Mouse (Mus musculus) thymus, postnatal 14 days (tissue): Measurements from ENCODE around the gene Nppb.
A peak's percentile ranks its signal among the peaks of the same experiment; 100 is the strongest.

Experiments used
- DNase-seq: peaks from one replicate; pipeline ENCODE4 v3.0.0; 2021

Nppb gene

DNA sequence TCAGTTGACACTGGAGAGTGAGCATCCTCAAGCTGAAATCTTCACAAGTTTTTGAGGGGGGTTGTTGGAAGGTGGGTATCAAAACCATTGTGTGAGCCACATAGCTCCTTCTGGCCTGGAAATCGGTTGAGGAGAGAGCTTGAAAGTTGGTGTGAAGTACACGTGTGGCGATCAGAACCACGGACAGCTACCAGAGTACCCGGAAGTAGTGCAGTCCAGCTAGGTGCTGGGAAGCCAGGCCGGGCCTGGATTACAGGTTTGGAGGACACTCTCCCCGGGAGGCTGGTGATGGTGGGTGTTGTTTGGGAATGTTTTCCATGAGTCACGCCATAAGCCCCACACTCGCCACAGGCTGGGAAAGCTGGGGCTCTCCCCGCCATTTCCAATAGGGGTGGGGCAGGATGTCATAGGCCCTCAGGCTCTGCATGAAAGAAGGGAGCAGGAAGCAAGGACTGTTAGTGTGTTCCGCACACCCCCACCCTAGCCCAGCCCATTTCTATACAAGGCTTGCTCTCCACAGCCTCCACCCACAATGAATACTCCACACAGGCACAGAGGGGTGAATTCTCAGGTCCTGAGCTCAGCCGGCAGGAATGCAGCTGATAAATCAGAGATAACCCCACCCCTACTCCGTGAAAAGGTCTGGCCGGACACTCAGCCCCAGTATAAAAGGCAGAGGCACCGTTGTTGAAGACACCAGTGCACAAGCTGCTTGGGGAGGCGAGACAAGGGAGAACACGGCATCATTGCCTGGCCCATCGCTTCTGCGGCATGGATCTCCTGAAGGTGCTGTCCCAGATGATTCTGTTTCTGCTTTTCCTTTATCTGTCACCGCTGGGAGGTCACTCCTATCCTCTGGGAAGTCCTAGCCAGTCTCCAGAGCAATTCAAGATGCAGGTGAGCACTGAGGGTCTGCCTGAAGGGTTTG lies at the start of gene Nppb:
Gene Nppb, plus strand, starts transcription at position 584 of the 928 bp plus-strand sequence.
- DNase-seq = no peak

DNA sequence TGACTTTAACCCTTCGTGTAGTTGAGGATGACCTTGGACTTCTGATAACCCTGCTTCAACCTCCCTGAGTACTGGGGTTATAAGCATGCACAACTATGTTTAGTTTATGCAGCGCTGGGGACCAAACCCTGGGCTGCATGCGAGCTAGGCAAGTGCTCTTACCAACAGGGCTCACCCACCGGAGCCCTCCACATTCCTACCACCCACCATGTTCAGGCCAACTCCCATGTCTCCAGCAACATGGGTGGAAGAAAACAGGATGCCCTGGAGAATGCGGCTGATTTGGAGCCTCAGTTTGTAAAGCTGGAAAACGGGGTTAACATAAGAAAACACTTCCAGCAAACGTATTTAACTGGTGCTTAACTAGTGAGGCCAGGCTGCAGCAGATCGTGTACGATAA lies 49.7 kb upstream of the Nppb start:
- DNase-seq = no peak

DNA sequence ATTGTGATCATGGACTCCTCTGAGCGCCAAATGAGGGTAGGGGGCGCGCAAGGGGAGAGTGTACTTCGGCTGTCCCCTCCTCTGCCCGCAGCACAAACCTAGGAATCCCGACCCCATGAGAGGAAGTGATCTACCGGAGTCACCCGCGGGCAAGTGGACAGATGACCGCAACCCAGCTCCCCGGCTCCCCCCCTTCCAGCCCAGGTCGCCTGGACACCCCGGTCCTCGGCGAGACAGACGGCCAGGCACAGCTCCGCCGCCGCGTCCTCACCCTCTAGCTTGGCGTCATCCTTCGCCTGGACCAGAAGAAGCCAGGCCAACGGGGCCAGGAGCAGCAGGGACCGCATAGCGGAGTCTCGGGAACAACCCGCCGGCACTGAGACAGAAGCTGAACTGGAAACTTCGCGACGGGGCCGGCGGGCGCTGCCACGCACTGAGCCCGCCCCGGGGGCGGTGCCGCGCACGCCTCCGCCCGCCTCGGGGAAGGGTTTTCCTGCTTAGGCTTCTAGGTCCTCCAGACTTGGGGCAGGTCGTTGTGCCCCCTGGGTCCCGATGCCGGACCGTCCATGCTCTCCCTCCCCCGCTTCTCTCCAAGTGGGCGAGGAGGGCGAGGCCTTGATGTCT lies 49.1 kb upstream of the Nppb start, which contains the start of gene Plod1:
Gene Plod1, minus strand, starts transcription at position 437 of the 624 bp plus-strand sequence.
- DNase-seq = peak; percentile 84

DNA sequence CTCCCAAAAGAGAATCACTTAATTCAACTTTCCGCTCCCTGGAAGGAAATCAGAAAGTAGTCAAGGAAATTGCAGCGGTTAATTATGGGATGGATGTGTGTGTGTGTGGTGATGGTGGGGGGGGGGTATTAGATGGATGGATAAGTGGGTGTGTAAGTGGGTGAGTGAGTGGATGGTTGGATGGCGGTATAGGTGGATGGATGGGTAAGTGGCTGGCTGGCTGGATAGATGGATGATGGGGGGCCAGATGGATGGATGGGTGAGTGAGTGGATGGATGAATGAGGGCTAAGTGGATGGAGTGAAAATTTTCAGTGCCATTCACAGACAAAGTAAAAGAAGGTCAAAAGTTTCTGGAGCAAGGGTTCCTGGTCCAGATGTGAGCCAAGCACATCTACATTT lies 48.6 kb upstream of the Nppb start:
- no peak for DNase-seq

DNA sequence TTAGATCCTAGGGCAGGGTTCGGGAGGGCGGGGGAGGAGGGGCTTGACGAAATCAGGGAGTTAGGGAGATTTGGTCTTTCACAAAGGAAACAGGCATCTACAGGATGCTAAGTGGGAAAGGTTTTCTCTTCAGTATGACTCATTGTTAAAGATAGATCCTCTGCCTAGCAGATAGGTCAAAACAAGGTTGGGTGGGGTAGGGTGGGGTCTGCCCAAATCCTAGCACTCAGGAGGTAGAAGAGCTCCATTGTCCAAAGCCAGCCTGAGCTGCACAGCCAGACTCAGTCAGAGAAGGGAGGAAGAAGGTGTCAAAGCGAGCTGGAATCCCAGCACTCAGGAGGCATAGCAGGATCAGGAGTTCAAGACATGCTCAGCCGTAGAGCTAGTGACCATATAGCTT lies 48.1 kb upstream of the Nppb start:
- no peak for DNase-seq

DNA sequence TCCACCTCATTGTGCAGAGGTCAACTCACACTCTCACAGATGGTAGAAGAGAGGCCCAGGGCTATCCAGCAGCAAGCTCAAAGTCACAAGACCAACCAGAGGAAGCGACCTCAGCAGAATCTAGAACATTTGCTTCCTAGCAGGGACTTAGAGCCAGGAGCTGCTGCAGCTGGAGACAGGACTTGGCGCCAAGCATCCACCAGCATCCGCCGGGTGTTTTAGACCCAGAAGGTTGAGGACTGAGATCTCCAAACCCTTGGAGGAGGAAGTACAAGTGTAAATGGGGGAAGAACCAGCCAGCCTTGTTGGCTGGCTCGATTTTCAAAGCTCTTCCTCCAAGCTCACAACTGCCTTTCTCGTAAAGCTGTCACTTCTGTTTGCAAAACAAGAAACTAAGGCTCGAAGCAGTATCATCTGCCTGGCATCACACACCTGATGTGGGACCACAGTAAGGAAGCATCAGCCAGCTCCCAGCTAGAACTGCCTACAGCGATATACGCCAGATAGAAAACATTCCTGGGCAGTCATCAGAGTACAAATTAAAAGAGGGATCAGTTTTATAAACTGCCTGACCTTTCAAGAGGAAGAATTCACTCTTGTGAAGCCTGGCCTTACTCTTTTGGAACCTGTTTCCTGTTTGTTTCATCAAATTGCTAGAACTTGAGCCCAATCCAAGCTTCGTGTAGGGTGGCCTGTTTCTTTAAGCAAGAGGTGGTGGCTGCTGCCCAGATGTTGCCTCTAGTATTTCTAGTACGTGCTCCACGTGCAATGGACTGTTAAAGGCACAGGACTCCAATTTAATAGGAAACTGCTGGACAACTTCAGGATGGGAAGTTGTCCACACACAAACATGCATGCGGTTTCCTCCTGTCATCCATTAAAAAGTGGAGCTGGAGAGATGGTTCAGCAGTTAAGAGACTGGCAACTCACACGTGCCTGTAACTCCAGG lies 47.2 kb upstream of the Nppb start:
- no peak for DNase-seq

DNA sequence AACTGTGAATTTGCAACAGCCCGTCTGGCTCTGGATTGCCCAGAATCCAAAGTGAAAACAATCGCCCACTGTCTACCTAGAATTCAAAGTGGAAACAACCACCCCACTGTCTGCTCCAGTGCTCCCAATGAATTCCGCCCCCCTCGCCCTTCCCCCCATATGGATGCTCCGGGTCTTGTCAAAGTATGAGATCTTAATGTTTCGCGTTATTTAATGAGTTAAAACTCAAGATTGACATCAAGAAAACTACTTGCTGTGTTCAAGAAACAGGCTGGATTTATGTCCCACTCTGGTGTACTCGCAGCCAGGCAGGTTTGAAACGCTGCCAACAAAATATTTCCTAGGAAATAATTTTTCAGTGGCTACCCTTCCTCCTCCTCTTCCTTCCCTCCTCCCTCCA lies 45.5 kb upstream of the Nppb start:
- DNase-seq = no peak

DNA sequence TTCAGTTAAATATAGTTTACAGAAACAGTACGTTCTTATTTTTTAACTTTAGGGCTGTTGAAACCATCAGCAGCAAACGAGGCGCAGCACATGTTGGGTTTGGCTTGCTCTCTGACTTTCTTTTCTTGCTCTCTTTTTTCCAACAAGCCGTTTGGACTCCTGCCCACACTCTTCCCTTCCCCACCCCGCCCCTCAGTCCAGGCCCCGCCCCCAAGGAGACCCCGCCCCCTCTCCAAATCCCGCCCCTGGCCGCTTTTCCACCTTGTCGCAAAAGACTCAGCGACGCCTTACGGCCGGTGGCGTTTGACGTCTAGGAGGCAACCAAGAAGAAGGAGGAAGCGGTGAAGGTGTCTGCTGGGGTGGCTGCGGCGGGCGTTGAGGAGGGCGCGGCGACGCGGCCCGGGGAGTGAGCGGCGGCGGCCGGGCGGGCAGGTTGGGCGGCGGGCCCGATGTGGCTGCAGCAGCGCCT lies 45.0 kb upstream of the Nppb start, which contains the start of gene 2510039O18Rik:
Gene 2510039O18Rik, plus strand, starts transcription at position 320 of the 469 bp plus-strand sequence.
- peak; percentile 90 for DNase-seq

DNA sequence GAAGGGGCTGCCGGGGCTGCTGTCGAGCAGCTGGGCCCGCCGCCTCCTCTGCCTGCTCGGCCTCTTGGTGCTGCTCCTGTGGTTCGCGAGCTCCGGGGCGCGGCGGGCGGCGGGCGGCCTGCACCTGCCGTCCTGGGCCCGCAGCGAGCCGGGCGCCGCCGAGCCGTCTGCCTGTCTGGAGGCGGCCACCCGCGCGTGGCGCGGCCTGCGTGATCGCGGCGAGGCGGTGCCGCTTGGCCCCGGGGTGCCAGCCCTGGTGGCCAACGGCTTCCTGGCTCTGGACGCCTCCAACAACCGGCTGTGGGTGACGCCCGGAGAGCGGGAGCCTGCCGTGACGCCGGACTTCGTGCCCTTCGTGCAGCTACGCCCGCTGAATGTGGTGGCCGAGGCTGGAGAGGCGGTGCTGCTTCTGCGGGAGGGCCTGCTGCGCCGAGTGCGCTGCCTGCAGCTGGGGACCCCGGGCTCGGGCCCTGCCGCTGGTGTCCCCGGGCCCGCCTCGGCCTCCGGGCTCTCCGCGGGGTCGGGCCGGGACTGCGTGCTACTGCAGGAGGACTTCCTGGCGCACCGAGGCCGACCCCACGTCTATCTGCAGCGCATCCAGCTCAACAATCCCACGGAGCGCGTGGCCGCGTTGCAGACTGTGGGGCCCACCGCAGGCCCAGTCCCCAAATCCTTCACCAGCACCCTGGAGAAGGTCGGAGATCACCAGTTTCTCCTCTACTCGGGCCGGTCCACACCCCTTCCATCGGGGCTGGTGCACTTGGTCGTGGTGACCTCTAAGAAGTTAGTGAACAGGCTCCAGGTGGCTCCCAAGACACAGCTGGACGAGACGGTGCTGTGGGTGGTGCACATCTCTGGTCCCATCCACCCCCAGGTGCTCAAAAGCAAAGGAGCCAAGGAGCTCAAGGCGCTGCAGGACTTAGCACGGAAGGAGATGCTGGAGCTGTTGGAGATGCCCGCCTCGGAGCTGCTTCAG lies 44.3 kb upstream of the Nppb start:
- DNase-seq = peak; percentile 61

DNA sequence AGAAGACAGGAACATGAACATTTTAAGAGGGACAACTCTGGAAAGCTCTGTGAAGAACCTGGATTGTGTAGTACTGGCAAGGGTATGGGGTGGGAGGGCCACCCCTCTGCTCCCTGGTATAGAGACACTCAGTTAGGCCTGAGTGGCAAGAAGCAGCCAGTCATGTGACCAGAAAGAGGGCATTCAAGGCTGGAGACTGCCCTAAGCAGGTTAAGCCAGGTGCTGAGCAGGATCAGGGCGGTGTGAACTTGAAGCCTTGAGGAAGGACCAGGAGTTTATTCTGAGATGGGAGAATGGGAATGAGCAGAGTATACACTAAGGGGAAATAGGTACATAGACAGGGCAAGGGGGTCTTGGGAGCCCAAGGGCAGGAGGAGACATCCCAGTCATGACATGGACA lies 42.6 kb upstream of the Nppb start:
- DNase-seq = no peak

DNA sequence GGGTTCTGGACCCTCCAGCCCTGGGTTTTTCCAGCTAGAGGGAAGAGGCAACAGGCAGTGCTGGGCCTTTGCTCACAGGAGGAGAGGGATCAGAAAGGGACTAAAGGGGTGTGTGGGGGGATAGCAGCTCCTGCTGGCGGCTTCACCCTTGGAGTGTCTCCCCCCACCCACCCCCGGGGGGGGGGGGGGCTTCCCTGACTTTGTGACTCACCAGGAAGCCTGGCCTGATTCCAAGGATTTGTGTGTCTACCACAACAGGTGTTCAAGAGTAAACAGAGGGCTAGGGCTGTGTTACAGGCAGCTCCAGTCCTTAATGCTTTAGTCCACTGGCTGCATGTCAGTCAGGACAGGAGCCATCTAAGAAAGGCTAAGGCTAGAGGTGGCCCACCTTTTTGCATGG lies 38.1 kb upstream of the Nppb start:
- DNase-seq = no peak

DNA sequence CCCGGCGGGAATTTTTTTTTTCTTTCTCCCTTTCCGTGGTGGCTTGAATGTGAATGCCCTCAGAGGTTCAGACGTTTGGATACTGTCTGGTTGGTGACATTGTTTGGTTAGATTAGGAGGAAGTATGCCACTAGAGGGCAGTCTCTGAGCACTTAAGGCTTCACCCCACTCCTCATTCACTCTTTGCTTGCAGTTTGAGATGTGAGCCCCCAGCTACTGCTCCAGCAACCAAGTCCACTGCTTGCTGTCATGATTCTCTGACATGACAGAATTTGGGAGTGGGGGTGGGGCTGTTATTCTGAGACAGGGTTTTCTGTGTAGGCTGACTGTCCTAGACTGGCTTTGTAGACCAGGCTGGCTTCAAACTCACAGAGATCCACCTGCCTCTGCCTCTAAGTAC lies 32.0 kb upstream of the Nppb start:
- DNase-seq = peak; percentile 42

DNA sequence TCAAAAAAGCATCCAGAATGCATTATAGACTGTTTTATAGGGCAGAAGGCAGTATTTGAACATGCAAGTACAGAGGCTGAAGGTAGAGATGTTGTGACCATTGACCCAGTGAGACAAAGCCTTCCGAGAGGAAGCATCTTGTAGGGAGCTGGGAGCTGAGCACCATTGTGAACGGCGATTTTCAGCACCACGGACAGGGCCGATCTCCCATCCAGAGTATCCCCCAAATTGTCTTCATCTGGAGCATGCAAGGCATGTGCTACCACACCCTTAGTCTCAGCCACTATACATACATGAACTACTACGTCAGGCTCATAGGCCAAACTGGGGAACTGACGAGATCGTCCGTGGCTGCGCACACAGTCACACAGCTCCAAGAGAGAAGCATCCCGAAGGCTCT lies 28.4 kb upstream of the Nppb start:
- no peak for DNase-seq

DNA sequence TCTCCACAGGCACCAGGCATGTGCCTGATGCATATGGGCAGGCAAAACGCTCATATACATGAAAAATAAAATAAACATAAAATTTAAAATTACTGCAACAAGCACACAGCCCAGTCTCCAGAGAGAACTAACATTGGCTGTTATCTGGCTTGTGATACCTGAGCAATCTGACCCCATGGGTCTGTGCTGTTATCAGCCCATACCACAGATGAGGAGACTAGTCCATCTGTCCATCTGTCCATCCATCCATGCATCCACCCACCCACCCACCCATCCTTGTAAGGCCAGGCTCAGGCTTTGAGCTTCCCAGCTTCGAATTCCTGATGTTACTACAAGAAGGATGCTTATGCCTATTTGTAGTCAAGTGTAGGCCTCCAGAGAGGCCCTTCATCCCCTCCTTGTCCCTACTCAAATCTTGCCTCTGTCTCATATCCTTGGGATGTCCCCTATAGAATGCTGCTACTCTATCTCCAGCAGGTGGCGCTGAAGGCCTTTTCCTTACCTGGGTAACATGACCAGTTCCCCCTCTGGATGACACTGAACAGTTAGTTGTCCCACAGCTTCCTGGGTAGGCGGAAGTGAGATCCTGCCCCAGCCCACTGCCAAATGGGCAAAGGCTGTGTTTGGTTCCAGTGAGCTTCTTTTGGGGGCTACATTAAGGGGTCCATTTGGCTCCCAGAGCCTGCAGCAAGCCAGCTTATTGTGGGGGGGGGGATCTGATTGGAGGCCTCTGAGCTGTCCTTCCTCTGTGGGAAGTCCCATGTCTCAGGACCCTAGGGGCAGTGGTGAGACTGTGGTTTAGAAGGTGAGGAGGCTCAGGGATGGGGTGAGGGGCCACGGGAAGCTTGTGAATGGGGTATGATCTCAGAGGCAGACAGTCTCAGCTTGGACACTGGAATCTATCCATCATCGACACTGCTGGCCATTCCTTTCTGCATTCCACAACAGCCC lies 25.4 kb upstream of the Nppb start:
- DNase-seq = peak; percentile 68

DNA sequence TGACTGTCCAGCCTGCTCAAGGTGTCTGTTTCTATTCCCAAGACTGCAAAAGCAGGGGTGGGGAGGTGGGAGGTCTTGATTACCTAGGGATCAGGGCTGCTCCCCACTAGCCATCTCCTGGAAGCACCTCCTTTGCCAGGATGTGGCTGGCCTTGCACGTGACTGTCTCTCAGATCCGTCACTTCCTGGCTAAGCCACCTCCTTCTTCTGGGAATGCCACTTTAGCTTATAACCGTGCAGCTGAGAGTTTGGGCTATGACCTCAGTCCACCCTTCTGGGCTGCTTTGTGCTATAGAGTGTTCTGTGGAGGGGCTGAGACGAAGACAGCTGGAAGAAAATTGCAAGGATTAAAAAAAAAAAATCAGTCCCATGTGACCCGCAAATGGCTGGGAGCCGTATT lies 22.8 kb upstream of the Nppb start:
- no peak for DNase-seq

DNA sequence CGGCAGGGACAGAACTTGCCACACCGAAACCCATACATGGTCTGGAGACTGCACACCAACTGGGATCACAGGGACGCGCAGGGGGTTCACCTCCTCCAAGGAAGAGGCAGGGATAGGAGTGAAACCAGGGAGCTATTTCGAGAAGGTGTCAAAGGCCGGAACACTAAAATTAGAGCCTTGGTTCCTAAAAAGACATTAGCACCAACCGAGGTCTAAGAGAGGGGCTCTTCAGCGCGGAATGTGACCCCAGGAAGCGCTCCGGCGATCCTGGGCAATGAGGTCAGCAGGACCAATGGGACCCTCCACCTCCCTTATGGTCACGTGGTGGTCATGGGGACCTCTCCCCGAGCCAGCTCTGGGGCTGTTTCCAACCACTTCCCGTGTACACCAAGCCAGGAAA lies 22.0 kb upstream of the Nppb start:
- DNase-seq = no peak

DNA sequence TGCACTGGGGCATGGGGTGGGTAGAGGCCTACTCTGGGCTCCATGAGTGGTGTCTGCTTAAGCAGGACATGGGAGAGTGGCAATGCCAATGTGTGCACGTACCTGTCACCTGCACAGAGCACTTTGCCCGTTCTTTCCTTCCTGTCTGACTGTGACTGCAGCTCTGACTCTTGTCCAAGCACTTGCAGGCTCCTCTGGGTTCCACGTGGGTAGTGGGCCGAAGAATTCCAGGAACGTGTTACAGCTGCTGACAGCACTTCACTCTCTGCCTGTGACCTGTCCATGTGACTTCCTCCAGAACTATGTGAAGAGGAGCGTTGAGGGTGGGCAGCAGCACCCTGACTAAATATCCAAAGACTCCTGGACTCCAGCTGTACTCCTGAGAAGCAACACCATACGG lies 19.9 kb upstream of the Nppb start:
- DNase-seq = no peak

DNA sequence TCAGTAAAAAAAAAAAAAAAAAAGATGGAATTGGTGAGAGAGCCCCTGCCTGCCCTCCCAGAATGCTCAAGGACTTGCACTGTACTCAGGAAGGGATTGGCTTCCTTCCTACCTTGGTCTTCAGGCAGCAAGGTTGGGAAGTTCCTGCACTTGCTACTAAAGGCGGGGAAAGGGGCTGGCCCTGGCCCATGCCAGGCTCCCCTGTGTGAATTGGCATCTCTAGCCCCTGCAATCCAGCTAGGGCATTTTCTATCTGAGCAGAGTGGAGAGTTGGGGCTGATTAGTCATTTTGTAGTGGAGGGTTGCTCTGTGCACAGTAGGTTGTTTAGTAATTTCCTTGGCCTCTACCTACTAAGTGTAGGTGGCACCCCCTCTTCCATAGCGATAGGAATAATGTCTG lies 16.8 kb upstream of the Nppb start:
- no peak for DNase-seq

DNA sequence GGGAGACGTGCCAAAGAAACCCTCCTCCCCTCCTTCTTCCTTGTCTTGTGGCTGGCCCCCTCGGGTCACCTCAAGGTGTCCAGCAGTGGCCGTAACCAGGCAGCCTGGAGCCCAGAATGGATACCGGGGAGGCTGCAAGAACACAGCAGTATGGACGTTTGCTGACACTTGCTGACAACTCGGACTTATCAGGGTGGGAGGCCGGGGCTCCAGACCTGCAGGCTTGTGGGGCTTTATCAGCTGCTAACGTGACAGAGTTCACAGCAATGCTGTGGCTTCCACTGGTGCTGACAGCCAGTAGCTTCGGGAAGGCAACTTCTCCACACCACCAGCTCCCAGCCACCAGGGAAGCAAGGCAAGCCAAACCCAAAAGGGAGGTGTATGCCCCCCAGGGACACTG lies 16.3 kb upstream of the Nppb start:
- no peak for DNase-seq

DNA sequence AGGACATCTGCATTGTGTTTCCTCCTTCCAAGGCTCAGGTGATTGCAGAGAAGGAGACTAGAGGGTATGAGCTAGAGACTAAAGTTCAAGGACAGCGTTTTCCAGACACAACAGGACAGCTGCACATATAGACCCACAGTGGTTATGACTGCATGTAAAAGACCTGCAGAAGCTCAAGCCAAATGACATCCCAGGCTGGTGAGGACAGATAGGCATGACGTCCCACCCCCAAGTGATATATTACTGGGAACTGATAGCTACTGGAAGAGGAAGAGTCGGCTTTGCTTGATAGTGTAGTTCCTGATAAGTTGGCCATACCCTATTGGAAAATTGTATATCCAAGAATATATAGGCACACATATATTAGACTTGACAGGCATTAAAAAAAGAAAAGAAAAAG lies 9.4 kb upstream of the Nppb start:
- no peak for DNase-seq

DNA sequence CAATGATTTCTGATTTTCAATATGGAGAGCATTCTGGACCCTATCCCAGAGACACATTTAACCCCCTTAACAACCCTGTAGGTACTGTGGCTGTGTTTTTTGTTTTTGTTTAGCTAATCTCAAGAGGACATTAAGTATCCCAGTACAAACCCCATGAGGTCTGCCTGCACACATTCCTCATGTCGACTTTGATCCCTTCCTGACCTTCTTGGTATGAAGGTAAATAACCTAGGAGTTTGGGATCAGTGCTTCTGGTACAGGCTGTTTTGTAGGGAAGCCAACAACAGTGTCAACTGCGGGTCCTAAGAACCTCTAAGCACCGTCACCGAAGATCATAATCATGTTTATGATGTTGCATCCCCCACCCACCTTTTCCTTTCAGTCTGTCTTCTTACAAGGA lies 7.9 kb upstream of the Nppb start:
- DNase-seq = no peak
